Mouse (Mus musculus): ENCODE data around the gene Wdr18.
"Not testable (repeated sequence)": the region's sequence is repeated elsewhere in the genome, so short reads cannot be mapped to it uniquely, and the experiment has no call there.

Gene Wdr18

GRCm38 (mm10) chr10:79937775-79938526, 22.0 kb upstream of the Wdr18 start:
- in situ Hi-C loops (cut with MboI; ENCODE audit: low pct_unique_long_range_greater_than_20kb in 1 of 2, low sequenced_read_pairs in 2 of 2, unreplicated experiment in 1 of 2) = no loop called here

GRCm38 (mm10) chr10:79940749-79941148, 19.2 kb upstream of the Wdr18 start:
- in situ Hi-C loops (cut with MboI; ENCODE audit: low pct_unique_long_range_greater_than_20kb in 1 of 2, low sequenced_read_pairs in 2 of 2, unreplicated experiment in 1 of 2) = no loop called here

- in situ Hi-C loops (cut with MboI; ENCODE audit: low pct_unique_long_range_greater_than_20kb in 1 of 2, low sequenced_read_pairs in 2 of 2, unreplicated experiment in 1 of 2) = no loop called here
Measured at GRCm38 (mm10) chr10:79942988-79943387, 17.0 kb upstream of the Wdr18 start.

- in situ Hi-C loops (cut with MboI; ENCODE audit: low pct_unique_long_range_greater_than_20kb in 1 of 2, low sequenced_read_pairs in 2 of 2, unreplicated experiment in 1 of 2) = no loop called here
Measured at GRCm38 (mm10) chr10:79943471-79943901, 16.5 kb upstream of the Wdr18 start.

GRCm38 (mm10) chr10:79945507-79946234, 14.3 kb upstream of the Wdr18 start:
- in situ Hi-C loops (cut with MboI; ENCODE audit: low pct_unique_long_range_greater_than_20kb in 1 of 2, low sequenced_read_pairs in 2 of 2, unreplicated experiment in 1 of 2) = no loop called here

- in situ Hi-C loops (cut with MboI; ENCODE audit: low pct_unique_long_range_greater_than_20kb in 1 of 2, low sequenced_read_pairs in 2 of 2, unreplicated experiment in 1 of 2) = no loop called here
Measured at GRCm38 (mm10) chr10:79946752-79947322, 13.1 kb upstream of the Wdr18 start.

GRCm38 (mm10) chr10:79947502-79947901, 12.4 kb upstream of the Wdr18 start:
- in situ Hi-C loops (cut with MboI; ENCODE audit: low pct_unique_long_range_greater_than_20kb in 1 of 2, low sequenced_read_pairs in 2 of 2, unreplicated experiment in 1 of 2) = no loop called here

GRCm38 (mm10) chr10:79949873-79950272, 10.1 kb upstream of the Wdr18 start:
- in situ Hi-C loops (cut with MboI; ENCODE audit: low pct_unique_long_range_greater_than_20kb in 1 of 2, low sequenced_read_pairs in 2 of 2, unreplicated experiment in 1 of 2) = no loop called here

GRCm38 (mm10) chr10:79950661-79951060, 9.3 kb upstream of the Wdr18 start:
- in situ Hi-C loops (cut with MboI; ENCODE audit: low pct_unique_long_range_greater_than_20kb in 1 of 2, low sequenced_read_pairs in 2 of 2, unreplicated experiment in 1 of 2) = no loop called here

- in situ Hi-C loops (cut with MboI; ENCODE audit: low pct_unique_long_range_greater_than_20kb in 1 of 2, low sequenced_read_pairs in 2 of 2, unreplicated experiment in 1 of 2) = no loop called here
Measured at GRCm38 (mm10) chr10:79953946-79954345, 6.0 kb upstream of the Wdr18 start.

GRCm38 (mm10) chr10:79955691-79956090, 4.3 kb upstream of the Wdr18 start:
- in situ Hi-C loops (cut with MboI; ENCODE audit: low pct_unique_long_range_greater_than_20kb in 1 of 2, low sequenced_read_pairs in 2 of 2, unreplicated experiment in 1 of 2) = no loop called here

GRCm38 (mm10) chr10:79956643-79957154, 3.3 kb upstream of the Wdr18 start:
- in situ Hi-C loops (cut with MboI; ENCODE audit: low pct_unique_long_range_greater_than_20kb in 1 of 2, low sequenced_read_pairs in 2 of 2, unreplicated experiment in 1 of 2) = no loop called here

- in situ Hi-C loops (cut with MboI; ENCODE audit: low pct_unique_long_range_greater_than_20kb in 1 of 2, low sequenced_read_pairs in 2 of 2, unreplicated experiment in 1 of 2) = no loop called here
Measured at GRCm38 (mm10) chr10:79958140-79958816, 1.7 kb upstream of the Wdr18 start.

- in situ Hi-C loops (cut with MboI; ENCODE audit: low pct_unique_long_range_greater_than_20kb in 1 of 2, low sequenced_read_pairs in 2 of 2, unreplicated experiment in 1 of 2) = not testable (repeated sequence)
Measured at GRCm38 (mm10) chr10:79959412-79959811, 540 bp upstream of the Wdr18 start.

GRCm38 (mm10) chr10:79960671-79961294, 831 bp downstream of the Wdr18 start:
- in situ Hi-C loops (cut with MboI; ENCODE audit: low pct_unique_long_range_greater_than_20kb in 1 of 2, low sequenced_read_pairs in 2 of 2, unreplicated experiment in 1 of 2) = no loop called here

GRCm38 (mm10) chr10:79964727-79965126, 4.8 kb downstream of the Wdr18 start:
- in situ Hi-C loops (cut with MboI; ENCODE audit: low pct_unique_long_range_greater_than_20kb in 1 of 2, low sequenced_read_pairs in 2 of 2, unreplicated experiment in 1 of 2) = no loop called here

GRCm38 (mm10) chr10:79965325-79965724, 5.4 kb downstream of the Wdr18 start:
- in situ Hi-C loops (cut with MboI; ENCODE audit: low pct_unique_long_range_greater_than_20kb in 1 of 2, low sequenced_read_pairs in 2 of 2, unreplicated experiment in 1 of 2) = no loop called here

GRCm38 (mm10) chr10:79966886-79967400, 7.0 kb downstream of the Wdr18 start:
- in situ Hi-C loops (cut with MboI; ENCODE audit: low pct_unique_long_range_greater_than_20kb in 1 of 2, low sequenced_read_pairs in 2 of 2, unreplicated experiment in 1 of 2) = no loop called here
